Mouse (Mus musculus): Measurements from ENCODE around the gene Med12l. TPM values are rescaled to one million over a fixed set of nuclear protein-coding genes. Genes with fewer than 3 reads are reported as not detected.

Gene Med12l
- total and polyA plus RNA-seq, 2 experiments from 2014 or later, result 2.1 to 19.2 TPM

GRCm38 (mm10) chr3:59169215-59169614 lies 163.6 kb downstream of the Med12l start:
- no peaks in the 10 kb centered on the region for H3K4me1 ChIP-seq (ENCODE audit: insufficient read depth)
- no peak overlapping the region for H3K9ac ChIP-seq
- no peaks in the 10 kb centered on the region for H3K9me3 ChIP-seq (ENCODE audit: low read length)
- H3K4me3 ChIP-seq (ENCODE audit: low read depth, low read length), result no peak overlapping the region
- no peak overlapping the region for H3K27ac ChIP-seq (ENCODE audit: low read depth, low read length)
- ATAC-seq (no peak), DNase-seq (no peak)
- TF ChIP-seq CTCF (IDR thresholded peaks at IDR 0.05; ENCODE audit: low read depth), result no peak
- H3K4me2 ChIP-seq (ENCODE audit: low read depth), result no peak overlapping the region
- no peaks in the 10 kb centered on the region for H3K27me3 ChIP-seq (ENCODE audit: insufficient read depth, low read length)
- 83% methylated on average over 4 of the region's 4 CpGs for WGBS
- no peaks in the 10 kb centered on the region for H3K36me3 ChIP-seq (ENCODE audit: insufficient read depth)

GRCm38 (mm10) chr3:59169921-59170627 lies 164.4 kb downstream of the Med12l start:
- no peaks in the 10 kb centered on the region for H3K36me3 ChIP-seq (ENCODE audit: insufficient read depth)
- H3K9me3 ChIP-seq (ENCODE audit: low read length), result no peaks in the 10 kb centered on the region
- ATAC-seq, result no peak
- DNase-seq, result no peak
- no peak overlapping the region for H3K4me3 ChIP-seq (ENCODE audit: low read depth, low read length)
- 73% methylated on average over 2 of the region's 2 CpGs for WGBS
- H3K4me1 ChIP-seq (ENCODE audit: insufficient read depth), result no peaks in the 10 kb centered on the region
- no peak overlapping the region for H3K9ac ChIP-seq
- TF ChIP-seq CTCF (IDR thresholded peaks at IDR 0.05; ENCODE audit: low read depth), result no peak
- no peak overlapping the region for H3K27ac ChIP-seq (ENCODE audit: low read depth, low read length)
- H3K4me2 ChIP-seq (ENCODE audit: low read depth), result no peak overlapping the region
- no peaks in the 10 kb centered on the region for H3K27me3 ChIP-seq (ENCODE audit: insufficient read depth, low read length)

- no peaks in the 10 kb centered on the region for H3K4me1 ChIP-seq (ENCODE audit: insufficient read depth)
- WGBS, result 83% methylated on average over 6 of the region's 6 CpGs
- H3K9ac ChIP-seq, result no peak overlapping the region
- no peaks in the 10 kb centered on the region for H3K27me3 ChIP-seq (ENCODE audit: insufficient read depth, low read length)
- H3K27ac ChIP-seq (ENCODE audit: low read depth, low read length), result no peak overlapping the region
- no peaks in the 10 kb centered on the region for H3K9me3 ChIP-seq (ENCODE audit: low read length)
- TF ChIP-seq CTCF (IDR thresholded peaks at IDR 0.05; ENCODE audit: low read depth), result no peak
- ATAC-seq (no peak), DNase-seq (no peak)
- H3K36me3 ChIP-seq (ENCODE audit: insufficient read depth), result no peaks in the 10 kb centered on the region
- no peak overlapping the region for H3K4me2 ChIP-seq (ENCODE audit: low read depth)
- no peak overlapping the region for H3K4me3 ChIP-seq (ENCODE audit: low read depth, low read length)
Measured at GRCm38 (mm10) chr3:59174426-59175154, 169.0 kb downstream of the Med12l start.

GRCm38 (mm10) chr3:59175234-59175633 lies 169.6 kb downstream of the Med12l start:
- 34% methylated on average over 5 of the region's 5 CpGs for WGBS
- Histone ChIP-seq H3K36me3 (ENCODE audit: insufficient read depth) (no peaks in the 10 kb centered on the region), H3K4me2 (ENCODE audit: low read depth) (no peak overlapping the region), H3K27ac (ENCODE audit: low read depth, low read length) (no peak overlapping the region), H3K9ac (no peak overlapping the region), H3K4me3 (ENCODE audit: low read depth, low read length) (no peak overlapping the region), H3K27me3 (ENCODE audit: insufficient read depth, low read length) (no peaks in the 10 kb centered on the region), H3K9me3 (ENCODE audit: low read length) (no peaks in the 10 kb centered on the region), H3K4me1 (ENCODE audit: insufficient read depth) (no peaks in the 10 kb centered on the region)
- DNase-seq (peak; percentile 75), ATAC-seq (peak; percentile 90)
- TF ChIP-seq CTCF (IDR thresholded peaks at IDR 0.05; ENCODE audit: low read depth), result peak; percentile 87

- Histone ChIP-seq H3K27ac (ENCODE audit: low read depth, low read length) (no peak overlapping the region), H3K4me2 (ENCODE audit: low read depth) (no peak overlapping the region), H3K9me3 (ENCODE audit: low read length) (no peaks in the 10 kb centered on the region), H3K9ac (no peak overlapping the region), H3K4me3 (ENCODE audit: low read depth, low read length) (no peak overlapping the region), H3K36me3 (ENCODE audit: insufficient read depth) (no peaks in the 10 kb centered on the region), H3K4me1 (ENCODE audit: insufficient read depth) (no peaks in the 10 kb centered on the region), H3K27me3 (ENCODE audit: insufficient read depth, low read length) (no peaks in the 10 kb centered on the region)
- ATAC-seq (no peak), DNase-seq (no peak)
- 66% methylated on average over 5 of the region's 5 CpGs for WGBS
- no peak for TF ChIP-seq CTCF (IDR thresholded peaks at IDR 0.05; ENCODE audit: low read depth)
Measured at GRCm38 (mm10) chr3:59176871-59177270, 171.2 kb downstream of the Med12l start.

GRCm38 (mm10) chr3:59181134-59181533 lies 175.5 kb downstream of the Med12l start:
- Histone ChIP-seq H3K9me3 (ENCODE audit: low read length) (no peaks in the 10 kb centered on the region), H3K36me3 (ENCODE audit: insufficient read depth) (no peaks in the 10 kb centered on the region), H3K4me1 (ENCODE audit: insufficient read depth) (no peaks in the 10 kb centered on the region), H3K27ac (ENCODE audit: low read depth, low read length) (no peak overlapping the region), H3K4me2 (ENCODE audit: low read depth) (no peak overlapping the region), H3K27me3 (ENCODE audit: insufficient read depth, low read length) (no peaks in the 10 kb centered on the region), H3K9ac (no peak overlapping the region), H3K4me3 (ENCODE audit: low read depth, low read length) (no peak overlapping the region)
- ATAC-seq (no peak), DNase-seq (no peak)
- no peak for TF ChIP-seq CTCF (IDR thresholded peaks at IDR 0.05; ENCODE audit: low read depth)
- WGBS, result 64% methylated on average over 5 of the region's 5 CpGs

GRCm38 (mm10) chr3:59182129-59182528 lies 176.5 kb downstream of the Med12l start:
- H3K4me3 ChIP-seq (ENCODE audit: low read depth, low read length), result no peak overlapping the region
- no peaks in the 10 kb centered on the region for H3K36me3 ChIP-seq (ENCODE audit: insufficient read depth)
- H3K9ac ChIP-seq, result no peak overlapping the region
- no peak for ATAC-seq
- no peaks in the 10 kb centered on the region for H3K27me3 ChIP-seq (ENCODE audit: insufficient read depth, low read length)
- no peak for TF ChIP-seq CTCF (IDR thresholded peaks at IDR 0.05; ENCODE audit: low read depth)
- H3K27ac ChIP-seq (ENCODE audit: low read depth, low read length), result no peak overlapping the region
- no peaks in the 10 kb centered on the region for H3K4me1 ChIP-seq (ENCODE audit: insufficient read depth)
- H3K9me3 ChIP-seq (ENCODE audit: low read length), result no peaks in the 10 kb centered on the region
- DNase-seq, result no peak
- H3K4me2 ChIP-seq (ENCODE audit: low read depth), result no peak overlapping the region

Data from forebrain, postnatal 0 days (tissue).